Comparison of ENCODE assay signal across 9 mouse cellular contexts in genomic region chr7:70823020-70823419, GRCm38 (mm10).
DNase-seq lines count a peak whose midpoint lies in the region; ATAC-seq and TF ChIP-seq lines count a peak whose summit lies in the region.
"Had no signal": no experiment of that assay in that cellular context is flagged by ENCODE, and none has a peak within 500 bp of the region (broad histone marks: within the 10 kb centered on the region; RNA-seq: fewer than 3 reads in every experiment).

No protein-coding gene starts in this region.

- H3K4me3 ChIP-seq in liver, embryonic 12.5 days: no peak overlapping the region
- peak overlapping the region; percentile 13; the same call in 1 of the 2 replicates for H3K4me3 ChIP-seq in embryonic facial prominence, embryonic 14.5 days (ENCODE audit: low read depth, low read length)
- no peak overlapping the region; the same call in 1 of the 2 replicates for H3K4me3 ChIP-seq in intestine, embryonic 15.5 days (replicated peaks)
- H3K4me3 ChIP-seq in limb, embryonic 14.5 days (replicated peaks; ENCODE audit: low read length): peak overlapping the region; percentile 12

- WGBS in liver, embryonic 12.5 days (ENCODE audit: insufficient replicate concordance): 62% methylated on average over 11 of the region's 11 CpGs
- WGBS in embryonic facial prominence, embryonic 14.5 days: 13% methylated on average over 11 of the region's 11 CpGs
- 28% methylated on average over 11 of the region's 11 CpGs for WGBS in intestine, embryonic 15.5 days
- 8% methylated on average over 11 of the region's 11 CpGs for WGBS in limb, embryonic 14.5 days

- no peak for TF ChIP-seq POLR2A in limb, embryonic 14.5 days (IDR thresholded peaks at IDR 0.05; ENCODE audit: borderline replicate concordance, extremely low read depth, insufficient read depth, insufficient read length)

- no peak overlapping the region for H3K9ac ChIP-seq in liver, embryonic 12.5 days
- H3K9ac ChIP-seq in embryonic facial prominence, embryonic 14.5 days (ENCODE audit: low read depth, low read length): no peak overlapping the region
- no peak overlapping the region for H3K9ac ChIP-seq in intestine, embryonic 15.5 days
- H3K9ac ChIP-seq in limb, embryonic 14.5 days (ENCODE audit: low read depth, low read length, severe bottlenecking): no peak overlapping the region

- no peaks in the 10 kb centered on the region for H3K27me3 ChIP-seq in liver, embryonic 12.5 days (replicated peaks)
- H3K27me3 ChIP-seq in embryonic facial prominence, embryonic 14.5 days (replicated peaks; ENCODE audit: control insufficient read depth, insufficient read depth, low read length): peaks cover 9% of the 10 kb centered on the region; the same call in 1 of the 2 replicates
- H3K27me3 ChIP-seq in intestine, embryonic 15.5 days (replicated peaks): no peaks in the 10 kb centered on the region
- no peaks in the 10 kb centered on the region for H3K27me3 ChIP-seq in limb, embryonic 14.5 days (ENCODE audit: control insufficient read depth, insufficient read depth, low read length)

- no peaks in the 10 kb centered on the region for H3K4me1 ChIP-seq in liver, embryonic 12.5 days
- H3K4me1 ChIP-seq in embryonic facial prominence, embryonic 14.5 days (ENCODE audit: control insufficient read depth, insufficient read depth, low read length): peaks cover 14% of the 10 kb centered on the region
- H3K4me1 ChIP-seq in intestine, embryonic 15.5 days (replicated peaks): no peaks in the 10 kb centered on the region
- peaks cover 9% of the 10 kb centered on the region for H3K4me1 ChIP-seq in limb, embryonic 14.5 days (ENCODE audit: control insufficient read depth, insufficient read depth, low read length)

- no peaks in the 10 kb centered on the region for H3K36me3 ChIP-seq in liver, embryonic 12.5 days
- no peaks in the 10 kb centered on the region for H3K36me3 ChIP-seq in embryonic facial prominence, embryonic 14.5 days (ENCODE audit: control insufficient read depth, insufficient read depth, low read length)
- H3K36me3 ChIP-seq in intestine, embryonic 15.5 days: no peaks in the 10 kb centered on the region
- H3K36me3 ChIP-seq in limb, embryonic 14.5 days (ENCODE audit: control insufficient read depth, insufficient read depth, low read length): no peaks in the 10 kb centered on the region

- DNase-seq in liver: peak; percentile 8
- DNase-seq in embryonic facial prominence, embryonic 14.5 days (ENCODE audit: low spot score): peak; percentile 88
- DNase-seq in limb, embryonic 14.5 days (ENCODE audit: low spot score): peak; percentile 72
- no peak for DNase-seq in frontal cortex, postnatal 14 days (ENCODE audit: low spot score in 2 of 2)
- DNase-seq in gastrocnemius, adult 18-20 months (ENCODE audit: low spot score): no peak
- DNase-seq in left cerebral cortex, adult 9 months (ENCODE audit: low spot score in 2 of 2): no peak
- DNase-seq: thymus, adult 18-20 months had no signal

- H3K4me2 ChIP-seq in liver, embryonic 12.5 days: no peak overlapping the region
- peak overlapping the region; percentile 45 for H3K4me2 ChIP-seq in embryonic facial prominence, embryonic 14.5 days (ENCODE audit: low read depth, low read length)
- H3K4me2 ChIP-seq in intestine, embryonic 15.5 days (replicated peaks): peak overlapping the region; percentile 26; the same call in 1 of the 2 replicates
- peak overlapping the region; percentile 46 for H3K4me2 ChIP-seq in limb, embryonic 14.5 days (replicated peaks; ENCODE audit: low read depth, low read length, severe bottlenecking)

- no peak for ATAC-seq in liver, embryonic 12.5 days
- no peak for ATAC-seq in embryonic facial prominence, embryonic 14.5 days (ENCODE audit: low read depth)
- no peak for ATAC-seq in intestine, embryonic 15.5 days
- peak; percentile 54; the same call in 1 of the 2 replicates for ATAC-seq in limb, embryonic 14.5 days (ENCODE audit: low FRiP score, low read depth)

- H3K9me3 ChIP-seq in liver, embryonic 12.5 days (replicated peaks): no peaks in the 10 kb centered on the region
- H3K9me3 ChIP-seq in embryonic facial prominence, embryonic 14.5 days (ENCODE audit: control insufficient read depth, low read length): no peaks in the 10 kb centered on the region
- H3K9me3 ChIP-seq in intestine, embryonic 15.5 days: no peaks in the 10 kb centered on the region
- H3K9me3 ChIP-seq in limb, embryonic 14.5 days (ENCODE audit: control insufficient read depth, low read length): no peaks in the 10 kb centered on the region

- H3K27ac ChIP-seq in liver, embryonic 12.5 days: no peak overlapping the region
- 0 out of 2 replicates have a peak overlapping the region, but pooled peaks have one; percentile 39 for H3K27ac ChIP-seq in embryonic facial prominence, embryonic 14.5 days (replicated peaks; ENCODE audit: low read depth, low read length)
- no peak overlapping the region for H3K27ac ChIP-seq in intestine, embryonic 15.5 days
- H3K27ac ChIP-seq in limb, embryonic 14.5 days (replicated peaks; ENCODE audit: low read depth, low read length): no peak overlapping the region

Comparison
In these comparisons a context has a peak if more than half of its experiments do, and no peak if none do; other contexts are left out.
1. DNase-seq: peak in liver (single experiment), embryonic facial prominence, embryonic 14.5 days (single experiment) and limb, embryonic 14.5 days (single experiment); none in frontal cortex, postnatal 14 days (0 of 2), gastrocnemius, adult 18-20 months (single experiment) and left cerebral cortex, adult 9 months (0 of 2).
2. H3K4me3 ChIP-seq: peak in embryonic facial prominence, embryonic 14.5 days (single experiment) and limb, embryonic 14.5 days (single experiment); none in liver, embryonic 12.5 days (single experiment) and intestine, embryonic 15.5 days (single experiment).